Mouse (Mus musculus): ENCODE measurements at regions not wholly inside any gene's neighbourhood (a gene's known extent, or its start where the extent isn't known, plus 50 kb on each side); places are given as distances from the start of the nearest gene placed in this dataset.

GRCm38 (mm10) chr10:111741301-111741945 lies 231.0 kb upstream of the Krr1 start:
- DNase-seq (ENCODE audit: low read depth): no peak

GRCm38 (mm10) chr10:111743291-111743690 lies 229.2 kb upstream of the Krr1 start:
- DNase-seq (ENCODE audit: low read depth): no peak

GRCm38 (mm10) chr10:111745116-111745515 lies 227.3 kb upstream of the Krr1 start:
- no peak for DNase-seq (ENCODE audit: low read depth)

GRCm38 (mm10) chr10:111746067-111746878 lies 226.2 kb upstream of the Krr1 start:
- DNase-seq (ENCODE audit: low read depth): peak; percentile 86

GRCm38 (mm10) chr10:111746879-111747477 lies 225.5 kb upstream of the Krr1 start:
- no peak for DNase-seq (ENCODE audit: low read depth)

- DNase-seq (ENCODE audit: low read depth): no peak
These were observed 224.0 kb upstream of the Krr1 start for GRCm38 (mm10) chr10:111748482-111748881.

- no peak for DNase-seq (ENCODE audit: low read depth)
These were observed 218.8 kb upstream of the Krr1 start for GRCm38 (mm10) chr10:111753646-111754045.

- no peak for DNase-seq (ENCODE audit: low read depth)
These were observed 216.5 kb upstream of the Krr1 start for GRCm38 (mm10) chr10:111755964-111756363.

GRCm38 (mm10) chr10:111756528-111756927 lies 215.9 kb upstream of the Krr1 start:
- DNase-seq (ENCODE audit: low read depth): no peak

GRCm38 (mm10) chr10:111757689-111758088 lies 214.8 kb upstream of the Krr1 start:
- DNase-seq (ENCODE audit: low read depth): no peak

GRCm38 (mm10) chr10:111759505-111759904 lies 213.0 kb upstream of the Krr1 start:
- no peak for DNase-seq (ENCODE audit: low read depth)

- DNase-seq (ENCODE audit: low read depth): no peak
These were observed 209.5 kb upstream of the Krr1 start for GRCm38 (mm10) chr10:111762751-111763528.

GRCm38 (mm10) chr10:111767011-111767720 lies 205.3 kb upstream of the Krr1 start:
- DNase-seq (ENCODE audit: low read depth): no peak

GRCm38 (mm10) chr10:111767813-111768455 lies 204.5 kb upstream of the Krr1 start:
- DNase-seq (ENCODE audit: low read depth): no peak

- no peak for DNase-seq (ENCODE audit: low read depth)
These were observed 202.9 kb upstream of the Krr1 start for GRCm38 (mm10) chr10:111769486-111770002.

GRCm38 (mm10) chr10:111770027-111770426 lies 202.4 kb upstream of the Krr1 start:
- peak; percentile 77 for DNase-seq (ENCODE audit: low read depth)

- no peak for DNase-seq (ENCODE audit: low read depth)
These were observed 201.5 kb upstream of the Krr1 start for GRCm38 (mm10) chr10:111771010-111771409.

- DNase-seq (ENCODE audit: low read depth): no peak
These were observed 194.9 kb upstream of the Krr1 start for GRCm38 (mm10) chr10:111777559-111777958.

GRCm38 (mm10) chr10:111778111-111778510 lies 194.4 kb upstream of the Krr1 start:
- DNase-seq (ENCODE audit: low read depth): no peak

GRCm38 (mm10) chr10:111779956-111780355 lies 192.5 kb upstream of the Krr1 start:
- DNase-seq (ENCODE audit: low read depth): no peak
